Mouse (Mus musculus): ENCODE measurements around the gene Sec13.

DNA sequence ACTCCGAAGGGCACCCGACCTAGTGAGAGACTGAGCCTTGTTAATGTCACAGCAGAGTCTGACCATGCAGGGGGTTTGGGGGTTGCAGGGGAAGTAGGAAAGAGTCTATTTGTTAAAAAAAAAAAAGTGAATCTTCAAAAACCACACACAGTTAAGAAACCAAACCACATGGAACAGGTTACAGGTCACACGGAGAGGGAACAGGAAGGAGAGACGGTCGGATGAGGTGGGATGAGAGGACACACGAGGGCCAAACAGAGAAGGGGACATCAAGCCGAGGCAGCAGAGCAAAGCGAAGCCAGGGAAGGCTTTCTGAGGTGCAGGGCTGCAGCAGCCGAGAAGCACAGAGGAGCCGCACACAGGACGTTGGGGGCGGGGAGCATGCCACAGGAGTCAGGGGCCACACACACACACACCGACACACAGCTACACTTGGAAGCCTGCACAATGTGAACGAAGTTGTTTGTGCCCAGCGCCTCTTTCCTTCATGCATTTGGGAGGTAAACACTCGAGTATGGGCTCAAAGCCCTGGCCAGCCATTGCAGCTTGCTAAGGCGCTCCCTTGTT is 8.7 kb upstream of the Sec13 start:
- TF ChIP-seq POLR2A (IDR thresholded peaks at IDR 0.05; ENCODE audit: low read depth, low read length) (no peak), SMC3 (IDR thresholded peaks at IDR 0.05; ENCODE audit: low read depth, low read length) (no peak), MAFK (IDR thresholded peaks at IDR 0.05; ENCODE audit: insufficient replicate concordance, low read length) (no peak), CTCF (conservative IDR thresholded peaks at IDR 0.05 in 1 of 2, IDR thresholded peaks at IDR 0.05 in 1 of 2; ENCODE audit: low read depth in 2 of 2, low read length in 2 of 2) (no peak), MYC (IDR thresholded peaks at IDR 0.05; ENCODE audit: low read depth, low read length) (no peak), TCF12 (IDR thresholded peaks at IDR 0.05; ENCODE audit: low read depth, low read length) (no peak), TBP (conservative IDR thresholded peaks at IDR 0.05; ENCODE audit: low read depth, low read length) (no peak), CHD1 (IDR thresholded peaks at IDR 0.05; ENCODE audit: low read depth, low read length) (no peak), MAZ (IDR thresholded peaks at IDR 0.05; ENCODE audit: low read depth, low read length) (no peak), CHD2 (IDR thresholded peaks at IDR 0.05; ENCODE audit: low read length) (no peak)
